Mouse (Mus musculus): ENCODE results near the gene Mei1. TPM values are rescaled to one million over a fixed set of nuclear protein-coding genes. Genes with fewer than 3 reads are reported as not detected.
A peak's percentile ranks its signal among the peaks of the same experiment; 100 is the strongest.
"Not testable (repeated sequence)": the region's sequence is repeated elsewhere in the genome, so short reads cannot be mapped to it uniquely, and the experiment has no call there.

The Mei1 gene
- total RNA-seq, 1 experiment from 2014 or later = not detected

DNA sequence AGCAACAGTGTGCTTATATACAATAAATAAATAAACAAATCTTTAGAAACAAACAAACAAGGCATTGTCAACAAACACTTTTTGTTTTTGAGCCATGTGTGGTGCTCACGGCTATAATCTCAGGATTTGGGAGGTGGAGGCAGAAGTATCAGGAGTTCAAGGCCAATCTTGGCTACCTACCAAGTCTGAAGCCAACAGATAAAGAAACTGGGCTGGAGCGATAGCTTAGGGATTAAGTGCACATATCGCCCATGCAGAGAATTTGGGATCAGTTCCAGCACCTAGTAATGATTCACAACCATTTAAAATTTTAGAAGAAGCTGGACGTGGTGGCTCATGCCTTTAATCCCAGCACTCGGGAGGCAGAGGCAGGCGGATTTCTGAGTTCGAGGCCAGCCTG lies 3.7 kb downstream of the Mei1 start:
- ATAC-seq (ENCODE audit: extremely low read depth, insufficient number of reproducible peaks, low FRiP score, poor library complexity, severe bottlenecking) = no peak

DNA sequence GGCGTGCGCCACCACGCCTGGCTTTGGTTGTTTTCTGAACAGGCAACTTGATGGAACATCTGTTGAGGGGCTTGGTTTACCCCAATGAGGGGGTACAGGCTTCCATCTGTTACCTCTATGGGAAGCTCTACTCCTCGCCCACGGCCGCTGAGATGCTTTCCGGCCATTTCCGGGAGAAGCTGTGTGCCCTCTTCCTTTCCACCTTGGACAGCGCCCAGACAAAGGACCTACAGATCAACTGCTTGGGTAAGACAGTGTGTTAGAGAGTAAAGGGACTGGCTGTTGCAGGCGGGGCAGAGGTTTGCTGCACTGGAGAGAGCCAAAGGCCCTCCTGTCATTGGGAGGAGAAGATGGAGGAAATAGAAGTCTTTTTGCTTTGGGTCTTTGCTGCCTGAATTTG lies 10.1 kb downstream of the Mei1 start:
- ATAC-seq (ENCODE audit: extremely low read depth, insufficient number of reproducible peaks, low FRiP score, poor library complexity, severe bottlenecking) = no peak

DNA sequence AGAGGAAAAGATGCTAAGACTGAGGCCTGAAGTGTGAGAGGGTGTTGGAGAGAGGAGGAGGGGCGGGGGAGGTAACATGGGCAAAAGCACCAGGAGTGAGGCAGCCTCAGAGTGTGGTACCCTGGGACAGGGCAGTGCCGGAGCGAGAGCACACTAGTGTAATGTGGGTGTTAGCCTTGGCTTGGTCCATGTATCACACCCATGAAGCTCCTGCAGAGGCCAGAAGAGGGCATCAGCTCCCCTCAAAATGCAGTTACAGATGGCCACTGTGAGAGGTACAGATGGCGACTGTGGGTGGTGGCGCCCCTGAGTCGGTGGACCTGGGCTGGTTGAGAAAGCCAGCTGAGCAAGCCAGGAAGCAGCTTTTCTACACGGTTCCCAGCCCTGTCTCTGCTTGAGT lies 11.4 kb downstream of the Mei1 start:
- peak; percentile 65; the same call in 1 of the 2 replicates for ATAC-seq (ENCODE audit: extremely low read depth, insufficient number of reproducible peaks, low FRiP score, poor library complexity, severe bottlenecking)

DNA sequence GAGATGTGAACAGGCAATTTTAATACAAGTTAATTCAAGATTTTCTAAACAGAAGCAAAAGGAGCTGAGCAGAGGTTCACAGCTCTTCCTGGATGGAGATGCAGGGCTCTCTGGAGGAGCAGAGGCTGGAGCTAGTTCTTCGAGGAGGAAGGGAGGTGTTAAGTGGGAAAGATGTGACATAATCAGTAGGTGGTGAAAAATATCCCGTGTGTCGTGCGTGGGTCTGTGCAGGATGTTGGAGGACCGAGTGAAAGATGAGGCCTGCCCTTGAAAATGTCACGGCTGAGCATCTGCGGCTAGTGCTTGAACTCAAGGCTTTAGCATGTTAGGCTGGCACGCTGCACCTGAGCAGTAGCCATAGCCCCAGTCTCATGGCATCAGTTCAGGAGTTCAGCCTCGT lies 15.8 kb downstream of the Mei1 start:
- no peak for ATAC-seq (ENCODE audit: extremely low read depth, insufficient number of reproducible peaks, low FRiP score, poor library complexity, severe bottlenecking)

DNA sequence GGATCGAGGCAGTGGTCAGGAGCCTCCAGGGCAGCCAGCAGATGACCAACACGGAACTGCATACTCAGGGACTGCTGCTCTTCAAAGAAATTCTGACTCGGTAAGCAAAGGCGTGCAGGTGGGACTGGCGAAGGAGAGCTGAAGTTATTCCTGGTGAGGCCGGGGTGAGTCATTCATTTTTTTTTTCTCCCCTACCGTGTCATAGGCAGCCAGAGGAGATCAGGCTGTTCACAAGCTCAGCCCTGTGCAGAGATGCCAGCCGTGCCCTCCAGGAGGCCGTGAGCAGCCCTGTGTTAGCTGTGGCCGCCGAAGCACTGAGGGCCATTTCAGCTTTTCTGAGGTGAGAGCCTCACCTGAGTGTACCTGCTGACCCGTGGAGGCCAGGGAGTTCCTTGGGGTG lies 16.3 kb downstream of the Mei1 start:
- no peak for ATAC-seq (ENCODE audit: extremely low read depth, insufficient number of reproducible peaks, low FRiP score, poor library complexity, severe bottlenecking)

GRCm38 (mm10) chr15:82087266-82087665 lies 17.5 kb downstream of the Mei1 start:
- ATAC-seq (ENCODE audit: extremely low read depth, insufficient number of reproducible peaks, low FRiP score, poor library complexity, severe bottlenecking) = no peak

GRCm38 (mm10) chr15:82091061-82091460 lies 21.3 kb downstream of the Mei1 start:
- no peak for ATAC-seq (ENCODE audit: extremely low read depth, insufficient number of reproducible peaks, low FRiP score, poor library complexity, severe bottlenecking)

- no peak for ATAC-seq (ENCODE audit: extremely low read depth, insufficient number of reproducible peaks, low FRiP score, poor library complexity, severe bottlenecking)
These were observed 37.3 kb downstream of the Mei1 start for GRCm38 (mm10) chr15:82106953-82107555.

DNA sequence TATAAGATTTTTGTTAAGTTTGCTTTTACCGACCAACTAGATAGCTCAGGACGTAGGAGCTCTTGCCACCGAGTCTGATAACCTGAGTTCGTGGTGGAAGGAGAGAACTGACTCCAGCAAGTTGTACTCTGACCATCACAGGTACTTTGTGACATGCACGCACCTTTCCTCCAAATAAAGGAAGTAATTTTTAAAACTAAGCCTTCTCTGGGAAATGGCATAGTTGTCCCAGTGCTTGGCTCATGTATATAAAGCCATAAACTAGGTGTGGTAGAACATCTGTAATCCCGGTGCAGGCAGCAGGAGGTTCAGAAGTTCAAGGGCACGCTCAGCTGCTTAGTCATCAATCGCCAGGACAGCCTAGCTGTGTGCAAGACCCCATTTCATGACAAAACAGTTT lies 50.7 kb downstream of the Mei1 start:
- ATAC-seq (ENCODE audit: extremely low read depth, insufficient number of reproducible peaks, low FRiP score, poor library complexity, severe bottlenecking) = no peak

GRCm38 (mm10) chr15:82126690-82127089 lies 56.9 kb downstream of the Mei1 start:
- ATAC-seq (ENCODE audit: extremely low read depth, insufficient number of reproducible peaks, low FRiP score, poor library complexity, severe bottlenecking) = not testable (repeated sequence)

GRCm38 (mm10) chr15:82127426-82128374 lies 57.9 kb downstream of the Mei1 start, which contains the start of gene Ccdc134:
Ccdc134 (plus strand) TSS chr15:82127922.
- peak; percentile 87 for ATAC-seq (ENCODE audit: extremely low read depth, insufficient number of reproducible peaks, low FRiP score, poor library complexity, severe bottlenecking)

- no peak for ATAC-seq (ENCODE audit: extremely low read depth, insufficient number of reproducible peaks, low FRiP score, poor library complexity, severe bottlenecking)
These were observed 58.6 kb downstream of the Mei1 start for GRCm38 (mm10) chr15:82128398-82128797.

DNA sequence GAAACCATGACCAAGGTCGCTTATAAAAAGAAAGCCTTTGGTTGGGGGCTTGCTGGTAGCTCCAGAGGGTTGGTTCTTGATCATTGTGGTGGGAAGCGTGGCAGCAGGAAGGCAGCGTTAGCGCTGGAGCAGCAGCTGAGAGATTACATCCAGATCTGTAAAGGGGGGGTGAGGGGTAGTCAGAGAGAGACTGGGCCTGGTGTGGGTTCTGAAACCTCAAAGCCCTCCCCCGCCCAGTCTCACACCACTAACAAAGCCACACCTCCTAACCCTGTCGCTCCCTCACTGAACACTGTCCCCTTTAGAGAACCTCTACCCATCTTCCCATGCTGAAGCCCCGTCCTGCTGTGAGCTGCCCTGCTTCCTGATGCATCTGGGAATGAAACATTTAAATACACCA lies 60.8 kb downstream of the Mei1 start:
- no peak for ATAC-seq (ENCODE audit: extremely low read depth, insufficient number of reproducible peaks, low FRiP score, poor library complexity, severe bottlenecking)

GRCm38 (mm10) chr15:82135372-82135771 lies 65.6 kb downstream of the Mei1 start:
- ATAC-seq (ENCODE audit: extremely low read depth, insufficient number of reproducible peaks, low FRiP score, poor library complexity, severe bottlenecking) = no peak

DNA sequence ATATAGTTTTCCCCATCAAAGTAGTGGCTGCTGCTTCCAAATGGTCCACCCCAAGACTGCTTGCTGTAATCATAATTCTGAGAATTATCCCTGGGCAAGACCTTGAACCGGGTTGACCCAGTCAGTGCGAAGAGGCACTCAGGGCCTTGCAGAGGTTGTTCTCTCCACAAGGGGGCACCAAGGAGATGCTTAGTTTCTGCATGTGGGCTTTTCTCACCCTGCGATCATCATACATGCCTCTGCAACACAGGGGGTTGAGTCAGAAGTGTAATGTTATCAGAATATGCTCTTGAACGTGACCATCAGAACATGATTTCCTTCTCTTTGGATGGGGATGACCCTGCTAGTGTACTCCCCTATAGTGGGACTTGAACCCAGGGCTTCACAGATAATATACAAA lies 68.8 kb downstream of the Mei1 start:
- ATAC-seq (ENCODE audit: extremely low read depth, insufficient number of reproducible peaks, low FRiP score, poor library complexity, severe bottlenecking) = peak; percentile 80

DNA sequence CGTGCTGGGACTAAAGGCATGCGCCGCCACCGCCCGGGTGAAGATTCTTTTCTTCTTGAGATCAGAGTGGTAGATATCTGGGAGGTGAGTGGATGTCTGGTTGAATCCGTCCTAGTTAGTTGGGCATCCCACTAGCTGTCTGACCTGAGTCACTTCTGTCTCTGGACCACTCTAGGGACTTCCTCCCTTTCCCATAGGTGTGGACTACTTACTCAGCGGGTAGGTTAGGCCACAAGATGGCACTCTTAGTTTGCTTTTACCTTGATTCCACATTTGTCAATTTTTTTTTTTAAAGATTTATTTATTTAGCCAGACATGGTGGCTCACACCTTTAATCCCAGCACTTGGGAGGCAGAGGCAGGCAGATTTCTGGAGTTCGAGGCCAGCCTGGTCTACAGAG lies 69.4 kb downstream of the Mei1 start:
- 0 out of 2 replicates have a peak, but pooled peaks have one; percentile 20 for ATAC-seq (ENCODE audit: extremely low read depth, insufficient number of reproducible peaks, low FRiP score, poor library complexity, severe bottlenecking)

GRCm38 (mm10) chr15:82140355-82140754 lies 70.6 kb downstream of the Mei1 start:
- ATAC-seq (ENCODE audit: extremely low read depth, insufficient number of reproducible peaks, low FRiP score, poor library complexity, severe bottlenecking) = peak; percentile 49; the same call in 1 of the 2 replicates

- no peak for ATAC-seq (ENCODE audit: extremely low read depth, insufficient number of reproducible peaks, low FRiP score, poor library complexity, severe bottlenecking)
These were observed 74.4 kb downstream of the Mei1 start for GRCm38 (mm10) chr15:82144157-82144556.

DNA sequence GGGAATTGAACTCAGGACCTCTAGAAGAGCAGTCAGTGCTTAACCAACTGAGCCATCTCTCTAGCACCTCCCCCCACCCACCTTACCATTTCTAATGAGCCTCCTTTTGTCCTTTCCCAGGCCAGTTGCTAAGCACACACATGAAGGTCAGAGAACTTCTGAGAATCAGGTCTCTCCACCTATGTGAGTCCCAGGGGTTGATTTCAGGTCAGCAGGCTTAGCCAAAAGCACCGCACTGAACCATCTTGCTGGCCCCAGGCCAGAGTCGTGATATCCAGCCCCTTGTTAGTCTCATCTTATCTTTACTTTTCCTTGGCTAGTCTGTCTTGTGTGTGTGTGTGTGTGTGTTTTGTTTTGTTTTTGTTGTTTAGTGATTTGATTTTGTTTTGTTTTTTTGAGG lies 75.6 kb downstream of the Mei1 start:
- ATAC-seq (ENCODE audit: extremely low read depth, insufficient number of reproducible peaks, low FRiP score, poor library complexity, severe bottlenecking) = no peak
